Mouse (Mus musculus) layer of hippocampus, adult 2 months (tissue): ENCODE results near the gene Agbl4. TPM values are rescaled to one million over a fixed set of nuclear protein-coding genes. Genes with fewer than 3 reads are reported as not detected.
A peak's percentile ranks its signal among the peaks of the same experiment; 100 is the strongest.

ENCODE experiments used
- DNase-seq, 2 experiments: peaks; one replicate each; pipeline ENCODE4 v3.0.0; 2022; ENCODE audit warnings: low spot score in 2 of 2
- H3K27ac ChIP-seq: fragments of 200-600 bp; 2 replicates; pipeline ENCODE4 v1.8.1; 2022
- H3K4me3 ChIP-seq: fragments of 200-600 bp; 2 replicates; pipeline ENCODE4 v1.8.1; 2022; ENCODE audit warnings: mild to moderate bottlenecking
- CTCF ChIP-seq: fragments of 200-600 bp; conservative IDR thresholded peaks from 2 replicates; pipeline ENCODE4 v1.8.1; 2022; ENCODE audit warnings: antibody characterized with exemption, mild to moderate bottlenecking, moderate library complexity
- total RNA-seq, 2 experiments: library from RNA; stranded (reverse); gene quantifications; 2 replicates each; pipeline ENCODE4 v1.2.3; 2021

Agbl4 gene
- total RNA-seq, 2 experiments from 2014 or later: 13.5 to 15.7 TPM

DNA sequence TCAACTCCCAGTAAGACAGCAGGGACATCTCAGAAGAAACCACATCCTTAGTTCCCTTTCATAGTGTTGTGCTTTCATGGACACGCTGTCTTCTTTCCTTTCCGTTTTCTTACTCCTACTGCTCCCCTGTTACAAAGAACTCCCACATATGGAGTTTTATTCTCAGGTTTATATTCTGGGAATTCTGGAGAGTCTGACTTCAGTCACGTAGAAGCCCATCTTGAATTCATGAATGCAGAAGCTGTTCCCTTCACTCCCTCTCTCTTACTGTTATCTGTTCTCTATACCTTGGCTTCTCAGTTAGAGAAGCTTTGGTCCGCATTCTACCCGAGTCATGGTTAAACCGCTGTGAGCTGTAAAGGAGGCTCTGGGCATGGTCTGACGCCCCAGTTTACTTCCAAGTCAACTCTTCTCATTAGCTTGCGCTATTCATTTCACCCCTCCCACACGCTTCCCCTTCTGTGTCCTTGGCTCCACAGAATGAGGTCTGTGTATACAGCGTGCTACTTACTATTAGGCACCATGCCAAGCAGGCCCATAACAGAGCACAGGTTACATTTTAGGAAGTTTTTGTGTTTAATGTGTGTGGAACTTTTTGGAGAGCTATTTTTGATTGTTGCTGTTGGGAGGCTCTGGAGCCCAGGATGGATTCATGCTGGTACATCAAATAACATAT lies 1186.2 kb downstream of the Agbl4 start:
- DNase-seq: no peak
- no peak for TF ChIP-seq CTCF
- Histone ChIP-seq H3K4me3 (no peak overlapping the region), H3K27ac (no peak overlapping the region)

DNA sequence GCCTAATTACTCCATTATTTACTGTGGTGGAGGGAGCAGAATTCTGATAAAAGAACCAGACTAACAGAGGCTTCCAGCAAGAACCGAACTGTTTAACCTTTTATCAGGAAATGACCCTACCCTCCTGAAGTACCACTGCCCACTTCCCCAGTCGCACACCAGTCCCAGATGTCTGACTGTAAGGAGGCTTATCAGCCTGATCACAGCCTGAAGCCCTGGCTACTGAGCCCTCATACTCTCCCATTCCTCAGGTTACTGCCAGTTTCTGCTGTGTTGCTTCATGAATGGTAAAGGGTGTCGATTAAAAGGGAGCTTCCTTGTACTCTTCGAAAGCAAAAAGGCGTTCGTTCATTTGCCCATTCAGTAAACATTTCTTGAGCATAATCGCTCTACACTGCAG lies 1186.8 kb downstream of the Agbl4 start:
- no peak overlapping the region for H3K4me3 ChIP-seq
- no peak for TF ChIP-seq CTCF
- H3K27ac ChIP-seq: no peak overlapping the region
- DNase-seq: no peak

DNA sequence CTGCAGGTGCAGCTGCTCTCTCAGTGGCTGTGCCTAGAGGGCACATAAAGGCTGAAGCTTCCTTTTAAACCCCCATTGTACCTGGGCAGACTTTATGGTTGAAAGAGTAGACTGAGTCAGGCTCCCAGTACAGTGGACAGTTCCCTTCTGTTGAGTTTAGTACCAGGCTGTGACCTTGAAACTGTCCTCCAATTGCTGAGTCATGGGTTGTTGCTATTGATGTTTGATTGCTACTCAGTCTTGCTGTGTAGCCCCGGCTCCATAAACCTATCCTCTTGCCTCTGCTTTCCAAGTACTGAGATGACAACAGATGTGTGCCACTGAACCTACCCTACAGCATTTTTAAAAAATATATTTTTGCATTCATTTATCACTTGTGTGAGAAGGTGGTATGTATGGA lies 1190.8 kb downstream of the Agbl4 start:
- no peak for TF ChIP-seq CTCF
- H3K27ac ChIP-seq: no peak overlapping the region
- H3K4me3 ChIP-seq: no peak overlapping the region
- DNase-seq: no peak

DNA sequence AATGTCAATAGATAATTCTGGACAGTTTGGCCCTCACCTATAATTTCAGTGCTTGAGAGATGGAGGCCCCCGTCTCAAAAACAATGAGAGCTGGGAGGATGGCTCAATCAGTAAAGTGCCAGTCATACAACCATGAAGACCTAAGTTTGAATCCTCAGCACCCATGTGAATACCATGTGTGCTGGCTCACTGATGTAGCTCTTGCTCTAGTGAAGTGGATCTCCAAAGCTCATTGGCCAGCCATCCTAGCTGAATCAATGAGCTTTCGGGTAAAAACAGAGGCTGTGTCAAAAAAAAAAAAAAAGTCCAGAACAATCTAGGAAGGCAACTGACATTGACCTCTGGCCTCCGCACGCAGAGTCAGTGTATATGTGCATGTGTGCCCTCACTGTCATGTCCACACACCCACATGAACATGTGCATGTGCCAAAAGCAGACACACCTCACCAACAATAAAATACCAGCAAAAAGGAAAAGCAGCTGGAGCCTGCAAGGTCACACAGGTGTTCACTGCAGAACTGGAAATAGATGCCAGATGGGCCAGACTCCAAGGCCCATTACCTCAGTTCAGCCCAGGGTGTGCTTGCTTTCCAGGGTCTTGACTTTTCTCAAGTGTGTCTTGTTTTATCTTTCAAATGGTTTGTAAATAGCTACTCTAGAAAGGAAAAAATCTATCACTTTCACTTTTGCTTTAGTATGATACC lies 1192.2 kb downstream of the Agbl4 start:
- no peak overlapping the region for H3K27ac ChIP-seq
- H3K4me3 ChIP-seq: no peak overlapping the region
- TF ChIP-seq CTCF: no peak
- no peak for DNase-seq

DNA sequence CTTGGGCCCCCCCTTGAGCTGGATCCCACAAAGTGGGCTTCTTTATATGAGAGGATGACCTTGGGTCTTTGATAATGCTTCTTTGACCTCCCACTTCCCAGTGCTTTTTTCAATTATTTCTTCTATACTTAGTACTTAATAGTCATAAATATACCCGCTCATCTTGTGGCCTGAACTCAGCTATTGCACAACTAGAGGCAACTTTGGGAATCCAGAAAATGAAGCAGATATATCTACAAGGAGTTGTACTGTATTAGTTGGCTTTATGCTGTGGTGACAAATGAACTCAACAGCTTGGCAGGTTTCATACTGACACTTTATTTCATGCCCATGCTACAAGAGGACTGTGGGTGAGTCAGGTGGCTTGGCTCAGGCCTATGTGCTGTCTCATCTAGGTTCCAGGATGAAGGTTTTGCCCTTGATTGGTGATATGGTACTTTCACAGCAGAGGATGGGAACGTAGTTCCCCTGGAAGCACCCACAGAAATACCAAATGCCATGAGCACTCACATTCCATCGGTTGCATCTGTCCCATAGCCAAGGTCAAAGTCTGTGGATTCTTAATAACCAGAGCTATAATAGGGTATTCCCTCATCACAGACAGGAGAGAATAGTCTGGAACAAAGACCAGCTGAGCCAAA lies 1197.3 kb downstream of the Agbl4 start:
- no peak for TF ChIP-seq CTCF
- Histone ChIP-seq H3K4me3 (no peak overlapping the region), H3K27ac (no peak overlapping the region)
- DNase-seq: no peak

DNA sequence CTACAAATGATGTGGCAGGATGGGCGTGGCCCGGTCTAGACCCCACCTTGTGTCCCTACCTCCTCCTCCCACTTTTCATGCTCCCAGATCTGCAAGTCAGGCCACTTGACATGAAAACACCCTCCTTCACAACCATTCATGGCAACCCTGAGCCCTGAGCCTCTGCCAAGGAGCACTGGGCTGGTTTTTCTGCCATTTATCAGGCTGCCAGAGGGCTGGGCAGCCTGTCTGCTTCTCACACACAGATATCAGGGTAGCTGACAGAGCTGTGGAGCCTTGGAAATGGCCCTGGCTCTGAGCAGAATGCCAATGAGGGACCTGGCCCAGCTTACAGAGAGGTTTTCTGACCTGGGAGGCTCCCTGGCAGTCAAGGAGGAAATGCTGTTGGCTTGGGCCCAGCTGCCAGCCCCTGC lies 1199.8 kb downstream of the Agbl4 start:
- Histone ChIP-seq H3K4me3 (no peak overlapping the region), H3K27ac (no peak overlapping the region)
- DNase-seq: peak; percentile 16 to 45
- no peak for TF ChIP-seq CTCF

DNA sequence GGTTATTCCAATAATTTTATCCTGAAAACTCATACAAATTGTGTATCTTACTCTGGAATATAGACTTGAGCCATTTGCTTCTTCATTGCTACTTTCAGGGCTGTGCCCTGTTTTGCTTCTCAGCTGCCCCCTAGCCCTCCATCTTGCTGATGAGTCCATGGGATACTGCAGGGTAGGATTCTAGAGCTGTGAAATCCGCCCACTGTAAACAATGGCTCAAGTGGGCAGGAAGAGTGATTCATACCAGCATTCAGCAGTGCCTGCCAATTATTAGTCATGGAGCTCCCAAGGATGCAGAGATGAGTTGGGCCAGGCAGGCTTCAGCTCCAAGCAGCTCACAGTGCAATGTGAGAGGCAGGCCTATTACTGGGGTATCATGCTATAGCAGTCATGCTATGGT lies 1200.5 kb downstream of the Agbl4 start:
- TF ChIP-seq CTCF: no peak
- no peak for DNase-seq
- no peak overlapping the region for H3K27ac ChIP-seq
- no peak overlapping the region for H3K4me3 ChIP-seq

DNA sequence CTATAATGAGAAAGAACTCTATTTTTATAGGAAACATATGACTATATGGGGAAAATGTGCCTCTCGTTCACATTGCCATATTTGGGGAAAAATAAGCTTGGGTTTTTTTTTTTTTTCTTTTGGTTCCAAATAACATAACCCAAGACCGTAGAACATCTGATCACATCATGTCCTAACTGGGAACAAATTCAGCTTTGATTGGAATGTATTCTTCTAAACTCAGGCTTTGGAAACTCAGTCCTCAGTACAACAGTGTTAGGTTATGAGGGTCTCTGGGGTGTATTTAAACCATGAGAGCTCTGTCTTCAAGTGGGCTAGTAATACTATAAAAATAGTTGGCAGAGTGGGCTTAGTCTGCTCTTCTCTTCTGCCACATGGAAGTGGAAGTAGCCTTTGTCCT lies 1205.7 kb downstream of the Agbl4 start:
- no peak for DNase-seq
- no peak overlapping the region for H3K4me3 ChIP-seq
- TF ChIP-seq CTCF: no peak
- H3K27ac ChIP-seq: no peak overlapping the region

DNA sequence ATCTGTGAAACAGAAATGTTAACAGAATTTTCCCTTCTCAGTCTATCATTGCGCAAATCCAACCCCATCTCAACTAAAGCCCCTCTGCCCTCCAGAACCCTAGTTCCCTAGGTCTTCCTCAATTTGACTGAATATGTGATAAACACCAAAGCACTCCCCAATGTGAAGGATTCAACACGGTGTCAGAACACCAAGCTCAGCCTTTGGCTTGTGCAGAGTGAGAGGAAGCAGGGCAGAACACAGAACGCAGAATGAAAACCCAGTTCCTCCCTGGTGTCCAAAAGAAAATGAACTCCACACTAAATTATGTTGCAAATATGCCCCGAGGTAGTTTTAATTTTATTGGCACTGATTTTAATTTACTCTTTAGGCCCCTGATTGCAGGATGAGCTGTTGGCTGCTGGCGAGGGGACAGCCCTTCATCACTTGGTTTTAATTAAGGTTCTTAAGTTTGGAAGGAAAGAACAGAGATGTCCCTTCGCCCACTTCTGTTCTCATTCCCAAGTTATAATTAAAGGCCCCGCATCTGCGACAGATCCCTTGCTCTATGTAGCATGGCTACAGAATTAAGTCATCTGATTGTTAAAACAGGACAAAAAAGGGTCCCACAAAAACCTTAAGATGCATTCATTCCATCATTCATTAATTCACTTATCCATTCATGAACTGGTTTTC lies 1210.5 kb downstream of the Agbl4 start:
- TF ChIP-seq CTCF: no peak
- no peak overlapping the region for H3K27ac ChIP-seq
- no peak for DNase-seq
- no peak overlapping the region for H3K4me3 ChIP-seq

DNA sequence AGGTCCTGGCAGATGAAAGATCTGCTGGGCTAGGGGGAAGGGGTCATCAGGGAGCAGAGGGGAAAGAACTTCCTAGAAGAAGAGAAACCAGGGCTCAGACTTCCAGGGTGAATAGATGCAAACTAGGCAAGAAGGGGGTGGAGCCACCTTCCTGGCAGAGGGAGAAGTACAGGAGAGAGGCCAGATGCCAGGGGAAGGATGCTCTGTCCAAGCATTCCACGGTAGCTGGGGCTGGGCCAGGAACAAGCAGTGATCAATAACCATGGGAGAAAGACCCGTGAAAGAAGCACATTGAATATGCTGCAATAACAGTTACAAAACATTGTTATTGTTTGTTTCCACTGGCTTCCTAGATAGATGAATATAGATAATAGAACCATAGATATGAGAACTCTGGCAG lies 1224.4 kb downstream of the Agbl4 start:
- Histone ChIP-seq H3K4me3 (no peak overlapping the region), H3K27ac (no peak overlapping the region)
- TF ChIP-seq CTCF: peak; percentile 47

DNA sequence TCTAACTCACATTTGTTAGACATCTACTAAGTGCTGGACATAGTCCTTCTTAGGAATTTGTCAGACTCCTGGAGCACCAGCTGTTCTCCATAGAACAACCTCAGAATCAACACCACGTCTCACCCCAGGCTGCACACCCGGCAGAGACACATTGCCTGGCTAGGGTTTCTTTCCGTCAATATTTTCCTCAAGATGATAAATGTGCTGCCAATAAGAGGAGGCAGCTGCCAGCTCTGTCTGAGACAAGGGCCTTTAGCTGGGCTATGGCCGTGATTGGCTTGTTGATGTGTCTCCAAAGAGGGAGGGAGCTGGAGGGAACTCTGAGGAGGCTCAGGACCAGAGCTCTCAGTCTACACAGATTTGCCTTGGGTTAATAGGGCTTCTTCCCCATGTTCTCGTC lies 1227.5 kb downstream of the Agbl4 start:
- DNase-seq: peak in 1 of 2 experiments; percentile 30
- no peak overlapping the region for H3K4me3 ChIP-seq
- TF ChIP-seq CTCF: no peak
- no peak overlapping the region for H3K27ac ChIP-seq

More for the DNA sequence above, 1224.4 kb downstream of the Agbl4 start:
- no peak for DNase-seq

DNA sequence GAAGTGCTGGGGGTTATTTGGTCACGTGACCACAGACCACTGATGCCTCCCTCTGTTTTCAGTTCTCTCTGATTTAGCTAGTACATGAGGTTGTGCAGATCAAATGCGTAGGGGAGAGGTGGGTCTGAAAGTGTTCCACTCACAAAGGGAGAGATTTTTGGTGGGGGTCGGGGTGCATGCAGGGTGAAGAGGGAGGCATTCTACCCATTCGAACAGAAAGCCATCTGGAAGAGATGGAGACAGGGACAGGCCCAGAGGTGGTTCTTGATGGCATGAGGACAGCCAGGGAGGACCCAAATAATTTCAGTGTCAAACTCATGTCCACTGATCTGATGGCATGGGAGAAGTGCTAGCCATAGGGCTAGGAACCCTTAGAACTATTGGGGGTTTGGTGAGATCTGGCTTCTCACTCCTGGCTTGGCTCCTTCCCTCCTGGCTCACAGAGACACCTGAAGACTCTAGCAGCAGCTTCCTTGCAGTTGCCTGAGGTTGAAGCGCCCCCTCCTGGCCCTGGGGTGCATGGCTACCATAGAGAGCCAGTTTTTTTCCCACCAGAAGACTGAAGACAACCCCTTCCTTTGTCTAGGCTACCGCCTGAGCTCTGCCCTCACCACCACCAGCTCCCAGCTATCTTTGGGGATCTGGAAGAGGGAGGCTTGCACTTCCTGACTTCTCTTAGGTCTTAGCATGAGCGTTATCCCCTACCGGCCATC lies 1228.8 kb downstream of the Agbl4 start:
- no peak overlapping the region for H3K4me3 ChIP-seq
- TF ChIP-seq CTCF: peak; percentile 99
- DNase-seq: peak; percentile 78 to 87
- H3K27ac ChIP-seq: no peak overlapping the region
